Mouse (Mus musculus) macrophage (primary cell): ENCODE data around the gene Fbxl8. TPM values are rescaled to one million over a fixed set of nuclear protein-coding genes. Genes with fewer than 3 reads are reported as not detected.

Experiments
- H3K27ac ChIP-seq: fragments of 350-480 bp; formaldehyde crosslinking; 2 replicates; pipeline ENCODE4 v1.9.0; 2021
- H3K36me3 ChIP-seq: fragments of 350-480 bp; formaldehyde crosslinking; 2 replicates; pipeline ENCODE4 v1.9.0; 2021; ENCODE audit errors: inconsistent target
- H3K4me3 ChIP-seq: fragments of 350-480 bp; formaldehyde crosslinking; 2 replicates; pipeline ENCODE4 v1.9.0; 2021; ENCODE audit errors: inconsistent target
- H3K79me2 ChIP-seq: fragments of 350-480 bp; formaldehyde crosslinking; 2 replicates; pipeline ENCODE4 v1.9.0; 2021; ENCODE audit errors: inconsistent target
- WGBS: methylation state at CpG from one replicate; pipeline ENCODE4 v1.1.7; 2026; ENCODE audit warnings: inconsistent platforms; ENCODE audit not compliant: missing documents; 5-methylcytosine and 5-hydroxymethylcytosine counted together
- polyA plus RNA-seq: library from polyadenylated mRNA; stranded (reverse); fragments of 250-400 nt; gene quantifications from 3 replicates; pipeline ENCODE4 v1.2.4, GENCODE M21; 2018; ENCODE audit warnings: inconsistent platforms

The Fbxl8 gene
- polyA plus RNA-seq, 1 experiment from 2014 or later = 2.1 TPM

- H3K27ac ChIP-seq = peak within 1 kb of the TSS; percentile 46
- WGBS = under 1% methylated on average over 57 of the region's 58 CpGs
- H3K4me3 ChIP-seq = peak within 1 kb of the TSS; percentile 92
- peaks cover 38% of the 10 kb centered on the region for H3K79me2 ChIP-seq
- peaks cover 26% of the 10 kb centered on the region; the same call in 1 of the 2 replicates for H3K36me3 ChIP-seq
Measured at GRCm38 (mm10) chr8:105297511-105298192, 33.2 kb downstream of the Fbxl8 start, which contains the start of gene E2f4. E2f4 (plus strand) TSS chr8:105297663.

- H3K27ac ChIP-seq = peak overlapping the region; percentile 37
Measured at GRCm38 (mm10) chr8:105298351-105299252, 34.2 kb downstream of the Fbxl8 start.

GRCm38 (mm10) chr8:105299962-105300361 is 35.5 kb downstream of the Fbxl8 start:
- Histone ChIP-seq H3K27ac (no peak overlapping the region), H3K4me3 (no peak overlapping the region), H3K79me2 (peaks cover 38% of the 10 kb centered on the region), H3K36me3 (peaks cover 26% of the 10 kb centered on the region; the same call in 1 of the 2 replicates)
- 99% methylated on average over 8 of the region's 8 CpGs for WGBS

More at GRCm38 (mm10) chr8:105298351-105299252, 34.2 kb downstream of the Fbxl8 start:
- 62% methylated on average over 18 of the region's 18 CpGs for WGBS
- H3K79me2 ChIP-seq = peaks cover 38% of the 10 kb centered on the region
- peak overlapping the region; percentile 92 for H3K4me3 ChIP-seq
- H3K36me3 ChIP-seq = peaks cover 26% of the 10 kb centered on the region; the same call in 1 of the 2 replicates

GRCm38 (mm10) chr8:105303396-105303795 is 38.9 kb downstream of the Fbxl8 start:
- peak overlapping the region; percentile 45; the same call in 1 of the 2 replicates for H3K27ac ChIP-seq
- no peak overlapping the region for H3K4me3 ChIP-seq
- H3K79me2 ChIP-seq = peaks cover 31% of the 10 kb centered on the region
- 75% methylated on average over 8 of the region's 8 CpGs for WGBS
- H3K36me3 ChIP-seq = peaks cover 38% of the 10 kb centered on the region; the same call in 1 of the 2 replicates

GRCm38 (mm10) chr8:105303874-105304273 is 39.4 kb downstream of the Fbxl8 start:
- 88% methylated on average over 7 of the region's 9 CpGs for WGBS
- Histone ChIP-seq H3K4me3 (no peak overlapping the region), H3K79me2 (peaks cover 26% of the 10 kb centered on the region), H3K36me3 (peaks cover 43% of the 10 kb centered on the region; the same call in 1 of the 2 replicates), H3K27ac (0 out of 2 replicates have a peak overlapping the region, but pooled peaks have one; percentile 12)

- H3K79me2 ChIP-seq = peaks cover 19% of the 10 kb centered on the region
- 71% methylated on average over 9 of the region's 9 CpGs for WGBS
- no peak overlapping the region for H3K4me3 ChIP-seq
- H3K27ac ChIP-seq = peak overlapping the region; percentile 27; the same call in 1 of the 2 replicates
- peaks cover 50% of the 10 kb centered on the region; the same call in 1 of the 2 replicates for H3K36me3 ChIP-seq
Measured at GRCm38 (mm10) chr8:105304325-105305210, 40.1 kb downstream of the Fbxl8 start.

GRCm38 (mm10) chr8:105305211-105306145 is 41.0 kb downstream of the Fbxl8 start, which contains the start of gene Elmo3:
Elmo3 (plus strand) TSS chr8:105305601.
- Histone ChIP-seq H3K36me3 (peaks cover 48% of the 10 kb centered on the region; the same call in 1 of the 2 replicates), H3K27ac (peak within 1 kb of the TSS; percentile 27; the same call in 1 of the 2 replicates), H3K79me2 (peaks cover 10% of the 10 kb centered on the region; the same call in 1 of the 2 replicates), H3K4me3 (no peak within 1 kb of the TSS)
- 23% methylated on average over 29 of the region's 30 CpGs for WGBS

GRCm38 (mm10) chr8:105306146-105306691 is 41.8 kb downstream of the Fbxl8 start:
- Histone ChIP-seq H3K79me2 (peaks cover 3% of the 10 kb centered on the region; the same call in 1 of the 2 replicates), H3K36me3 (peaks cover 41% of the 10 kb centered on the region; the same call in 1 of the 2 replicates), H3K4me3 (no peak overlapping the region), H3K27ac (no peak overlapping the region)
- 62% methylated on average over 5 of the region's 5 CpGs for WGBS

GRCm38 (mm10) chr8:105307670-105308069 is 43.2 kb downstream of the Fbxl8 start:
- WGBS = 96% methylated on average over 13 of the region's 13 CpGs
- Histone ChIP-seq H3K79me2 (no peaks in the 10 kb centered on the region), H3K4me3 (no peak overlapping the region), H3K36me3 (peaks cover 37% of the 10 kb centered on the region), H3K27ac (no peak overlapping the region)

GRCm38 (mm10) chr8:105308428-105308827 is 44.0 kb downstream of the Fbxl8 start:
- H3K79me2 ChIP-seq = no peaks in the 10 kb centered on the region
- H3K27ac ChIP-seq = no peak overlapping the region
- H3K4me3 ChIP-seq = no peak overlapping the region
- peaks cover 45% of the 10 kb centered on the region for H3K36me3 ChIP-seq
- 93% methylated on average over 10 of the region's 10 CpGs for WGBS

- H3K79me2 ChIP-seq = no peaks in the 10 kb centered on the region
- no peak overlapping the region for H3K4me3 ChIP-seq
- no peak overlapping the region for H3K27ac ChIP-seq
- WGBS = 90% methylated on average over 14 of the region's 15 CpGs
- H3K36me3 ChIP-seq = peaks cover 53% of the 10 kb centered on the region
Measured at GRCm38 (mm10) chr8:105309142-105309847, 44.8 kb downstream of the Fbxl8 start.

- Histone ChIP-seq H3K36me3 (peaks cover 56% of the 10 kb centered on the region), H3K27ac (no peak overlapping the region), H3K79me2 (no peaks in the 10 kb centered on the region), H3K4me3 (no peak overlapping the region)
- 97% methylated on average over 8 of the region's 8 CpGs for WGBS
Measured at GRCm38 (mm10) chr8:105310118-105310517, 45.7 kb downstream of the Fbxl8 start.
